Mouse (Mus musculus) heart, embryonic 16.5 days (tissue): ENCODE measurements around the gene Sema7a. TPM values are rescaled to one million over a fixed set of nuclear protein-coding genes. Genes with fewer than 3 reads are reported as not detected.
A peak's percentile ranks its signal among the peaks of the same experiment; 100 is the strongest.

ENCODE experiments used
- ATAC-seq: fragments of 200-750 bp; cut with Nextera tagmentation; replicated peaks from 2 replicates; pipeline ENCODE4 v1.8.0; 2017; ENCODE audit warnings: moderate number of reproducible peaks; ENCODE audit not compliant: insufficient read depth, low FRiP score; ENCODE audit errors: extremely low read depth
- H3K27ac ChIP-seq: fragments of 300-500 bp; sonication (generic); 2 replicates; pipeline ENCODE4 v1.5.1; 2014; ENCODE audit warnings: mild to moderate bottlenecking, low read length, control low read depth, moderate library complexity
- H3K27me3 ChIP-seq: fragments of 300-500 bp; sonication (generic); 2 replicates; pipeline ENCODE4 v1.6.1; 2014; ENCODE audit warnings: low read length, mixed read lengths; ENCODE audit not compliant: control insufficient read depth, insufficient read depth
- H3K36me3 ChIP-seq: fragments of 300-500 bp; sonication (generic); 2 replicates; pipeline ENCODE4 v1.6.1; 2014; ENCODE audit not compliant: control insufficient read depth, insufficient read depth
- H3K4me1 ChIP-seq: fragments of 300-500 bp; sonication (generic); 2 replicates; pipeline ENCODE4 v1.6.1; 2014; ENCODE audit warnings: low read length, mixed read lengths; ENCODE audit not compliant: control insufficient read depth, insufficient read depth
- H3K4me2 ChIP-seq: fragments of 300-500 bp; sonication (generic); 2 replicates; pipeline ENCODE4 v1.6.1; 2014; ENCODE audit warnings: low read depth, mild to moderate bottlenecking, control low read depth, low read length
- H3K4me3 ChIP-seq: fragments of 300-500 bp; sonication (generic); 2 replicates; pipeline ENCODE4 v1.5.1; 2014; ENCODE audit warnings: mild to moderate bottlenecking, control low read depth, low read length
- H3K9ac ChIP-seq: fragments of 300-500 bp; sonication (generic); 2 replicates; pipeline ENCODE4 v1.6.1; 2014; ENCODE audit warnings: low read length, control low read depth
- H3K9me3 ChIP-seq: fragments of 300-500 bp; sonication (generic); replicated peaks from 2 replicates; pipeline ENCODE4 v1.6.1; 2016; ENCODE audit warnings: low read length; ENCODE audit not compliant: control insufficient read depth
- WGBS: fragments of 180-500 bp; shearing (Covaris S2); extraction: QIAGEN DNeasy Blood & Tissue Kit; methylation state at CpG from one replicate; pipeline ENCODE4 v1.1.7; 2014; 5-methylcytosine and 5-hydroxymethylcytosine counted together
- polyA plus RNA-seq: library from polyadenylated mRNA; unstranded; fragments of >200 nt; fragmentation: Nextera tagmentation; extraction: Ambion mirVana; gene quantifications from 2 replicates; pipeline ENCODE4 v1.2.1, GENCODE M21; 2015

Sema7a gene
- polyA plus RNA-seq, 1 experiment from 2014 or later = 0.60 TPM

GRCm38 (mm10) chr9:57961863-57962778, 22.2 kb downstream of the Sema7a start:
- WGBS = 60% methylated on average over 17 of the region's 17 CpGs
- no peak overlapping the region for H3K9ac ChIP-seq
- no peaks in the 10 kb centered on the region for H3K36me3 ChIP-seq
- H3K4me1 ChIP-seq = peaks cover 25% of the 10 kb centered on the region
- no peaks in the 10 kb centered on the region for H3K9me3 ChIP-seq
- H3K27ac ChIP-seq = peak overlapping the region; percentile 59
- H3K4me3 ChIP-seq = no peak overlapping the region
- no peaks in the 10 kb centered on the region for H3K27me3 ChIP-seq
- no peak overlapping the region for H3K4me2 ChIP-seq
- ATAC-seq = no peak

- no peaks in the 10 kb centered on the region for H3K9me3 ChIP-seq
- peak overlapping the region; percentile 24; the same call in 1 of the 2 replicates for H3K27ac ChIP-seq
- no peak overlapping the region for H3K4me3 ChIP-seq
- no peaks in the 10 kb centered on the region for H3K36me3 ChIP-seq
- no peaks in the 10 kb centered on the region for H3K27me3 ChIP-seq
- no peak overlapping the region for H3K9ac ChIP-seq
- no peak overlapping the region for H3K4me2 ChIP-seq
- WGBS = 82% methylated on average over 4 of the region's 4 CpGs
- no peak for ATAC-seq
- H3K4me1 ChIP-seq = peaks cover 37% of the 10 kb centered on the region
Measured at GRCm38 (mm10) chr9:57963249-57963997, 23.5 kb downstream of the Sema7a start.

- WGBS = 80% methylated on average over 5 of the region's 5 CpGs
- Histone ChIP-seq H3K27me3 (no peaks in the 10 kb centered on the region), H3K4me1 (peaks cover 41% of the 10 kb centered on the region), H3K9ac (no peak overlapping the region), H3K4me3 (no peak overlapping the region), H3K4me2 (no peak overlapping the region), H3K27ac (peak overlapping the region; percentile 24; the same call in 1 of the 2 replicates), H3K9me3 (no peaks in the 10 kb centered on the region), H3K36me3 (no peaks in the 10 kb centered on the region)
- ATAC-seq = no peak
Measured at GRCm38 (mm10) chr9:57963998-57964395, 24.1 kb downstream of the Sema7a start.

GRCm38 (mm10) chr9:57964528-57965250, 24.8 kb downstream of the Sema7a start:
- Histone ChIP-seq H3K27ac (peak overlapping the region; percentile 43), H3K4me3 (no peak overlapping the region), H3K4me2 (no peak overlapping the region), H3K36me3 (no peaks in the 10 kb centered on the region), H3K9ac (no peak overlapping the region), H3K4me1 (peaks cover 39% of the 10 kb centered on the region), H3K9me3 (no peaks in the 10 kb centered on the region), H3K27me3 (no peaks in the 10 kb centered on the region)
- 80% methylated on average over 6 of the region's 6 CpGs for WGBS
- no peak for ATAC-seq

GRCm38 (mm10) chr9:57965281-57966185, 25.6 kb downstream of the Sema7a start:
- Histone ChIP-seq H3K36me3 (no peaks in the 10 kb centered on the region), H3K9ac (no peak overlapping the region), H3K27me3 (no peaks in the 10 kb centered on the region), H3K9me3 (no peaks in the 10 kb centered on the region), H3K4me1 (peaks cover 33% of the 10 kb centered on the region), H3K4me3 (no peak overlapping the region), H3K4me2 (no peak overlapping the region), H3K27ac (peak overlapping the region; percentile 43; the same call in 1 of the 2 replicates)
- ATAC-seq = no peak
- 44% methylated on average over 12 of the region's 12 CpGs for WGBS

GRCm38 (mm10) chr9:57967237-57967960, 27.5 kb downstream of the Sema7a start:
- peak overlapping the region; percentile 7; the same call in 1 of the 2 replicates for H3K4me2 ChIP-seq
- H3K27ac ChIP-seq = peak overlapping the region; percentile 36
- ATAC-seq = 0 out of 2 replicates have a peak, but pooled peaks have one; percentile 21
- H3K9me3 ChIP-seq = no peaks in the 10 kb centered on the region
- no peak overlapping the region for H3K9ac ChIP-seq
- no peak overlapping the region for H3K4me3 ChIP-seq
- H3K27me3 ChIP-seq = no peaks in the 10 kb centered on the region
- H3K36me3 ChIP-seq = no peaks in the 10 kb centered on the region
- peaks cover 38% of the 10 kb centered on the region for H3K4me1 ChIP-seq
- 35% methylated on average over 14 of the region's 14 CpGs for WGBS

- peak overlapping the region; percentile 40 for H3K27ac ChIP-seq
- 73% methylated on average over 9 of the region's 9 CpGs for WGBS
- no peak overlapping the region for H3K4me2 ChIP-seq
- peaks cover 40% of the 10 kb centered on the region for H3K4me1 ChIP-seq
- ATAC-seq = no peak
- H3K36me3 ChIP-seq = no peaks in the 10 kb centered on the region
- no peak overlapping the region for H3K4me3 ChIP-seq
- no peaks in the 10 kb centered on the region for H3K27me3 ChIP-seq
- no peaks in the 10 kb centered on the region for H3K9me3 ChIP-seq
- no peak overlapping the region for H3K9ac ChIP-seq
Measured at GRCm38 (mm10) chr9:57968166-57968771, 28.4 kb downstream of the Sema7a start.
